In genomic region chr2:11530101-11530500, GRCm38 (mm10) we compare ENCODE assay signal across 11 mouse cellular contexts. TPM values are rescaled to one million over a fixed set of nuclear protein-coding genes. Genes with fewer than 3 reads are reported as not detected.
DNase-seq lines count a peak whose midpoint lies in the region; ATAC-seq and TF ChIP-seq lines count a peak whose summit lies in the region.
"Had no signal": no experiment of that assay in that cellular context is flagged by ENCODE, and none has a peak within 500 bp of the region (broad histone marks: within the 10 kb centered on the region; RNA-seq: fewer than 3 reads in every experiment).

No protein-coding gene starts in this region.

- H3K9ac ChIP-seq in embryonic facial prominence, embryonic 14.5 days (ENCODE audit: low read depth, low read length): no peak overlapping the region
- no peak overlapping the region for H3K9ac ChIP-seq in hindbrain, postnatal 0 days (replicated peaks; ENCODE audit: low read length)
- H3K9ac ChIP-seq in midbrain, postnatal 0 days (replicated peaks; ENCODE audit: low read length, poor library complexity, severe bottlenecking): no peak overlapping the region
- H3K9ac ChIP-seq: hindbrain, embryonic 13.5 days; lung, embryonic 15.5 days had no signal

- TF ChIP-seq CTCF in C2C12 (IDR thresholded peaks at IDR 0.05; ENCODE audit: control insufficient read depth, insufficient read depth, insufficient read length): no peak
- no peak for TF ChIP-seq CTCF in hindbrain, postnatal 0 days (IDR thresholded peaks at IDR 0.05; ENCODE audit: low read depth)
- TF ChIP-seq CTCF in midbrain, postnatal 0 days (IDR thresholded peaks at IDR 0.05): no peak

- H3K79me3 ChIP-seq in C2C12 (ENCODE audit: low read depth): no peaks in the 10 kb centered on the region

- no peak overlapping the region for H3ac ChIP-seq in C2C12 (ENCODE audit: control insufficient read depth, insufficient read length, low read depth)

- no peaks in the 10 kb centered on the region for H3K36me3 ChIP-seq in embryonic facial prominence, embryonic 14.5 days (ENCODE audit: control insufficient read depth, insufficient read depth, low read length)
- no peaks in the 10 kb centered on the region for H3K36me3 ChIP-seq in embryonic facial prominence, embryonic 10.5 days (replicated peaks)
- no peaks in the 10 kb centered on the region for H3K36me3 ChIP-seq in C2C12 (ENCODE audit: control insufficient read depth, insufficient read depth)
- H3K36me3 ChIP-seq in hindbrain, postnatal 0 days (ENCODE audit: insufficient read depth, low read length): no peaks in the 10 kb centered on the region
- no peaks in the 10 kb centered on the region for H3K36me3 ChIP-seq in midbrain, postnatal 0 days (ENCODE audit: insufficient read depth, low read length)
- H3K36me3 ChIP-seq: hindbrain, embryonic 13.5 days; lung, embryonic 15.5 days had no signal

- H3K27ac ChIP-seq in embryonic facial prominence, embryonic 14.5 days (replicated peaks; ENCODE audit: low read depth, low read length): no peak overlapping the region
- H3K27ac ChIP-seq in embryonic facial prominence, embryonic 10.5 days (replicated peaks): no peak overlapping the region
- H3K27ac ChIP-seq in hindbrain, postnatal 0 days: no peak overlapping the region
- no peak overlapping the region for H3K27ac ChIP-seq in midbrain, postnatal 0 days (ENCODE audit: low read depth, low read length)
- H3K27ac ChIP-seq: hindbrain, embryonic 13.5 days; lung, embryonic 15.5 days had no signal

- H3K4me1 ChIP-seq in embryonic facial prominence, embryonic 14.5 days (ENCODE audit: control insufficient read depth, insufficient read depth, low read length): 0 out of 2 replicates have a peak, but pooled peaks cover 4% of the 10 kb centered on the region
- H3K4me1 ChIP-seq in embryonic facial prominence, embryonic 10.5 days: peaks cover 5% of the 10 kb centered on the region
- no peaks in the 10 kb centered on the region for H3K4me1 ChIP-seq in hindbrain, postnatal 0 days (ENCODE audit: insufficient read depth, low read length)
- no peaks in the 10 kb centered on the region; the same call in 1 of the 2 replicates for H3K4me1 ChIP-seq in midbrain, postnatal 0 days (ENCODE audit: insufficient read depth, low read length)

- H3K4me3 ChIP-seq in embryonic facial prominence, embryonic 14.5 days (ENCODE audit: low read depth, low read length): no peak overlapping the region
- H3K4me3 ChIP-seq in embryonic facial prominence, embryonic 10.5 days: no peak overlapping the region
- H3K4me3 ChIP-seq in C2C12 (ENCODE audit: insufficient read depth, poor library complexity, severe bottlenecking): no peak overlapping the region
- H3K4me3 ChIP-seq in hindbrain, postnatal 0 days (ENCODE audit: low read length): no peak overlapping the region
- no peak overlapping the region for H3K4me3 ChIP-seq in midbrain, postnatal 0 days (ENCODE audit: low read depth, low read length)
- H3K4me3 ChIP-seq: hindbrain, embryonic 13.5 days; lung, embryonic 15.5 days had no signal

- no peaks in the 10 kb centered on the region for H3K27me3 ChIP-seq in embryonic facial prominence, embryonic 14.5 days (replicated peaks; ENCODE audit: control insufficient read depth, insufficient read depth, low read length)
- peaks cover 10% of the 10 kb centered on the region; the same call in 1 of the 2 replicates for H3K27me3 ChIP-seq in embryonic facial prominence, embryonic 10.5 days (replicated peaks; ENCODE audit: low read depth, poor library complexity, severe bottlenecking)
- H3K27me3 ChIP-seq in C2C12 (ENCODE audit: control insufficient read depth, insufficient read depth, insufficient read length): no peaks in the 10 kb centered on the region
- H3K27me3 ChIP-seq in hindbrain, postnatal 0 days (ENCODE audit: insufficient read depth, low read length): no peaks in the 10 kb centered on the region
- no peaks in the 10 kb centered on the region for H3K27me3 ChIP-seq in midbrain, postnatal 0 days (ENCODE audit: insufficient read depth, low read length)
- H3K27me3 ChIP-seq: lung, embryonic 15.5 days had no signal

- peak; percentile 33 for DNase-seq in embryonic facial prominence, embryonic 14.5 days (ENCODE audit: low spot score)
- DNase-seq in embryonic facial prominence, embryonic 10.5 days (ENCODE audit: low spot score): no peak
- peak; percentile 82 to 83 for DNase-seq in frontal cortex, postnatal 36 days (ENCODE audit: low spot score in 2 of 2)
- DNase-seq in lung, postnatal 10 days: peak; percentile 65
- DNase-seq in hindbrain, postnatal 0 days (ENCODE audit: low spot score): no peak
- no peak for DNase-seq in midbrain, postnatal 0 days (ENCODE audit: low spot score)
- DNase-seq: cerebellum, adult 11 months had no signal

- no peaks in the 10 kb centered on the region for H3K9me3 ChIP-seq in embryonic facial prominence, embryonic 14.5 days (ENCODE audit: control insufficient read depth, low read length)
- no peaks in the 10 kb centered on the region for H3K9me3 ChIP-seq in embryonic facial prominence, embryonic 10.5 days
- no peaks in the 10 kb centered on the region for H3K9me3 ChIP-seq in hindbrain, postnatal 0 days (ENCODE audit: low read length)
- no peaks in the 10 kb centered on the region for H3K9me3 ChIP-seq in midbrain, postnatal 0 days (ENCODE audit: low read length)
- H3K9me3 ChIP-seq: hindbrain, embryonic 13.5 days; lung, embryonic 15.5 days had no signal

- no peak overlapping the region for H3K4me2 ChIP-seq in embryonic facial prominence, embryonic 14.5 days (ENCODE audit: low read depth, low read length)
- H3K4me2 ChIP-seq in hindbrain, postnatal 0 days (ENCODE audit: low read depth, low read length): no peak overlapping the region
- H3K4me2 ChIP-seq in midbrain, postnatal 0 days (ENCODE audit: low read depth, low read length, poor library complexity, severe bottlenecking): no peak overlapping the region
- H3K4me2 ChIP-seq: hindbrain, embryonic 13.5 days; lung, embryonic 15.5 days had no signal

- ATAC-seq in embryonic facial prominence, embryonic 14.5 days (ENCODE audit: low read depth): peak; percentile 33; the same call in 1 of the 2 replicates
- no peak for ATAC-seq in hindbrain, postnatal 0 days
- no peak for ATAC-seq in inflammation-experienced regulatory T-cells, adult 6 months
- no peak for ATAC-seq in midbrain, postnatal 0 days (ENCODE audit: low FRiP score)

- no peaks in the 10 kb centered on the region for H3K79me2 ChIP-seq in C2C12 (ENCODE audit: control insufficient read depth, insufficient read depth)

- 69% methylated on average over 6 of the region's 6 CpGs for WGBS in embryonic facial prominence, embryonic 14.5 days
- 85% methylated on average over 6 of the region's 6 CpGs for WGBS in embryonic facial prominence, embryonic 10.5 days
- 79% methylated on average over 6 of the region's 6 CpGs for WGBS in hindbrain, postnatal 0 days
- WGBS in midbrain, postnatal 0 days: 84% methylated on average over 6 of the region's 6 CpGs

TF ChIP-seq in C2C12, 6 proteins besides CTCF, POLR2A, EP300 and RAD21:
- TF ChIP-seq CEBPB (IDR thresholded peaks at IDR 0.05; ENCODE audit: low read depth) (peak; percentile 87), USF1 (IDR thresholded peaks at IDR 0.05; ENCODE audit: low read depth) (no peak), MAX (IDR thresholded peaks at IDR 0.05) (peak; percentile 60), FOSL1 (IDR thresholded peaks at IDR 0.05; ENCODE audit: insufficient read depth, low read length, poor library complexity, severe bottlenecking) (peak; percentile 88), MYOG (IDR thresholded peaks at IDR 0.05; ENCODE audit: control insufficient read depth, extremely low read depth, insufficient read length) (no peak), MYOD1 (IDR thresholded peaks at IDR 0.05; ENCODE audit: control insufficient read depth, insufficient read length, low read depth) (peak; percentile 65)

RNA-seq across cellular contexts. Expression of gene Pfkfb3, which starts 23.8 kb away (rescaled TPM):
- polyA plus RNA-seq in embryonic facial prominence, embryonic 14.5 days (2014; fragmentation: Nextera tagmentation; extraction: Ambion mirVana): 9.2 and 9.8 TPM in 2 replicates
- polyA plus RNA-seq in embryonic facial prominence, embryonic 10.5 days (2016; fragmentation: Nextera tagmentation; extraction: Ambion mirVana): 15.4 and 17.0 TPM in 2 replicates
- polyA plus RNA-seq in C2C12 (2012; fragmentation: generic; extraction: Trizol): 4.2 TPM
- total RNA-seq in hindbrain, postnatal 0 days (2014; rRNA removed): 15.6 and 21.3 TPM in 2 replicates
- polyA plus RNA-seq in hindbrain, postnatal 0 days (2015; fragmentation: Nextera tagmentation; extraction: Ambion mirVana): 18.5 and 19.6 TPM in 2 replicates
- polyA plus RNA-seq in inflammation-experienced regulatory T-cells, adult 6 months (2017; shearing (Covaris generic)): 10 to 100 TPM; 15.8 to 18.2 (median 16.4) TPM
- total RNA-seq in midbrain, postnatal 0 days (2014; rRNA removed): 14.7 and 17.8 TPM in 2 replicates
- 20.9 and 23.5 TPM in 2 replicates for polyA plus RNA-seq in midbrain, postnatal 0 days (2015; fragmentation: Nextera tagmentation; extraction: Ambion mirVana)

Comparison
In these comparisons a context has a peak if more than half of its experiments do, and no peak if none do; other contexts are left out.
1. DNase-seq: peak in embryonic facial prominence, embryonic 14.5 days (single experiment), frontal cortex, postnatal 36 days (2 of 2) and lung, postnatal 10 days (single experiment); none in embryonic facial prominence, embryonic 10.5 days (single experiment), hindbrain, postnatal 0 days (single experiment) and midbrain, postnatal 0 days (single experiment).